Mouse (Mus musculus) limb, embryonic 10.5 days (tissue): Measurements from ENCODE around the gene Bend3. TPM values are rescaled to one million over a fixed set of nuclear protein-coding genes. Genes with fewer than 3 reads are reported as not detected.
A peak's percentile ranks its signal among the peaks of the same experiment; 100 is the strongest.

Experiments
- DNase-seq: peaks from one replicate; pipeline ENCODE4 v3.0.0-alpha.2; 2017; ENCODE audit warnings: low spot score
- H3K27ac ChIP-seq: fragments of 300-500 bp; sonication (generic); 2 replicates; pipeline ENCODE4 v1.5.1; 2016; ENCODE audit warnings: mild to moderate bottlenecking
- H3K27me3 ChIP-seq: fragments of 300-500 bp; sonication (generic); 2 replicates; pipeline ENCODE4 v1.6.1; 2016; ENCODE audit warnings: low read depth, mild to moderate bottlenecking; ENCODE audit not compliant: poor library complexity, severe bottlenecking
- H3K36me3 ChIP-seq: fragments of 300-500 bp; sonication (generic); 2 replicates; pipeline ENCODE4 v1.6.1; 2016; ENCODE audit warnings: mild to moderate bottlenecking, moderate library complexity
- H3K4me1 ChIP-seq: fragments of 300-500 bp; sonication (generic); 2 replicates; pipeline ENCODE4 v1.6.1; 2016
- H3K4me3 ChIP-seq: fragments of 300-500 bp; sonication (generic); 2 replicates; pipeline ENCODE4 v1.5.1; 2016; ENCODE audit warnings: mild to moderate bottlenecking, moderate library complexity
- H3K9me3 ChIP-seq: fragments of 300-500 bp; sonication (generic); replicated peaks from 2 replicates; pipeline ENCODE4 v1.6.1; 2016; ENCODE audit warnings: mild to moderate bottlenecking
- WGBS: fragments of 180-500 bp; shearing (Covaris S2); methylation state at CpG from one replicate; pipeline ENCODE4 v1.1.7; 2016; 5-methylcytosine and 5-hydroxymethylcytosine counted together
- polyA plus RNA-seq: library from polyadenylated mRNA; unstranded; fragments of >200 nt; fragmentation: Nextera tagmentation; extraction: Ambion mirVana; gene quantifications from 2 replicates; pipeline ENCODE4 v1.2.1, GENCODE M21; 2016

Gene Bend3
- polyA plus RNA-seq: 10.6 and 11.4 TPM in 2 replicates

GRCm38 (mm10) chr10:43478751-43479435 is at the start of gene Bend3:
Gene Bend3, plus strand, starts transcription at chr10:43478831.
- Histone ChIP-seq H3K4me1 (peaks cover 48% of the 10 kb centered on the region), H3K36me3 (no peaks in the 10 kb centered on the region), H3K27me3 (no peaks in the 10 kb centered on the region), H3K27ac (peak within 1 kb of the TSS; percentile 100), H3K4me3 (peak within 1 kb of the TSS; percentile 88), H3K9me3 (no peaks in the 10 kb centered on the region)
- under 1% methylated on average over 101 of the region's 101 CpGs for WGBS
- peak; percentile 82 for DNase-seq

GRCm38 (mm10) chr10:43430606-43431005 is 48.0 kb upstream of the Bend3 start:
- H3K27me3 ChIP-seq: no peaks in the 10 kb centered on the region
- 97% methylated on average over 5 of the region's 5 CpGs for WGBS
- H3K36me3 ChIP-seq: no peaks in the 10 kb centered on the region
- peaks cover 17% of the 10 kb centered on the region for H3K4me1 ChIP-seq
- no peaks in the 10 kb centered on the region for H3K9me3 ChIP-seq
- no peak overlapping the region for H3K27ac ChIP-seq
- DNase-seq: no peak
- H3K4me3 ChIP-seq: no peak overlapping the region

DNA sequence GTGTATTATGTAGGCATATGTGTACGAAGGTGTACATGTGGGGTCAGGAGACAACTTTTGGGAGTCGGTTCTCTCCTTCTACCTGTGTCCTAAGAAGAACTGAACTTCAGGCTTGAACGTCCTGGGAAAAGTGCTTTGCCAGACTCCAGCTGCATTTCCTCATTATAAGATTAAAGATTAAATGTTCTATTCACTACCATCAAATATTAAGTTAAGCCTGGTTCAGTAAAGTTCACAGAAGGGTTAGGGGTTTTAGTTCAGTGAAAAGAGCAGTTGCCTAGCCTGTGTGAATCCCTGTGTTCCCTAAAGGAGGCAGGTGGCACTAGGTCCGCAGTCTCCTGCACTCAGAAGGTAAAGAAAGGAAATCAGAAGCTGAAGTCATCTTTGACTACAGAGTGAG is 44.3 kb upstream of the Bend3 start:
- 93% methylated on average over 4 of the region's 4 CpGs for WGBS
- no peaks in the 10 kb centered on the region for H3K27me3 ChIP-seq
- no peak overlapping the region for H3K4me3 ChIP-seq
- no peaks in the 10 kb centered on the region for H3K9me3 ChIP-seq
- H3K27ac ChIP-seq: no peak overlapping the region
- no peaks in the 10 kb centered on the region for H3K36me3 ChIP-seq
- H3K4me1 ChIP-seq: peaks cover 17% of the 10 kb centered on the region
- no peak for DNase-seq

DNA sequence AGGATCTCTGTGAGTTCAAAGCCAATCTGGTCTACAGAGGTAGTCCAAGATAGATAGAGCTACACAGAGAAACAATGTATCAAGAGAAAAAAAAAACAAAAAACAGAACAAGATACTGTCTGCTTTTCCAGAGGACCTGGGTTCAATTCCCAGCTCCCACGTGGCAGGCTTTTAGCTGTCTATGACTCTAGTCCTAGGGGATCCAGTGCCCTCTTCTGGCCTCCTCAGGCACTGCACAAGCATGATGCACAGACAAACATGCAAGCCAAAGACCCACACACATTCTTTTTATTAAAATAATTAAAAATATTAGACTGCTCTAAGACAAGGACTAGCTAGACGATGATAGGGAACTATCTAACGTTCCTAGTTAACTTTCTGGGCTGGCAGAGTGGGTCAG is 42.9 kb upstream of the Bend3 start:
- no peak for DNase-seq
- 93% methylated on average over 3 of the region's 3 CpGs for WGBS

GRCm38 (mm10) chr10:43439492-43439941 is 39.1 kb upstream of the Bend3 start:
- no peaks in the 10 kb centered on the region for H3K9me3 ChIP-seq
- H3K27ac ChIP-seq: peak overlapping the region; percentile 82

More for the DNA sequence above, 42.9 kb upstream of the Bend3 start:
- H3K4me3 ChIP-seq: no peak overlapping the region
- peaks cover 31% of the 10 kb centered on the region for H3K4me1 ChIP-seq
- H3K27ac ChIP-seq: no peak overlapping the region
- no peaks in the 10 kb centered on the region for H3K36me3 ChIP-seq
- no peaks in the 10 kb centered on the region for H3K9me3 ChIP-seq
- no peaks in the 10 kb centered on the region for H3K27me3 ChIP-seq

DNA sequence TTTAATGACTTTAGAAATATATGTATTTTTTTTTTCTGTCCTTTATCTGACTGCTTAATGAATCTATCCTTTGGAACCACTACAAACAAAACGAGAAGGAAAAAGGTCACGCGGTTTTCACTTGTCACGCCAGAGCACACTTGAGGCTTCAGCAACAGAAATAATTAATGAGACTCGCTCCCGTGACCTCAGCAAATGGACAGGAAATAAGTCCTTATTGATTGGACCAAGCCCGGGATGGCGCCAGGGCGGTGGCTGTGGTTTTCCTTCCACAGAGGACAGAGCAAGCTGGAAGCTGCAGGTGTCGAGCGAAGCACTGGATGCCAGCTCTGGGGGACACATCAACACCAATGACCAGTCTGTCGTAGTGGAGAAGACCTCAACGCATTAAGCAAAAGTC is 38.6 kb upstream of the Bend3 start:
- WGBS: 42% methylated on average over 13 of the region's 13 CpGs
- 0 out of 2 replicates have a peak overlapping the region, but pooled peaks have one; percentile 25 for H3K4me3 ChIP-seq
- H3K36me3 ChIP-seq: no peaks in the 10 kb centered on the region
- H3K27ac ChIP-seq: peak overlapping the region; percentile 82
- H3K4me1 ChIP-seq: peaks cover 41% of the 10 kb centered on the region
- H3K27me3 ChIP-seq: no peaks in the 10 kb centered on the region
- no peaks in the 10 kb centered on the region for H3K9me3 ChIP-seq
- peak; percentile 51 for DNase-seq

More at GRCm38 (mm10) chr10:43439492-43439941, 39.1 kb upstream of the Bend3 start:
- Histone ChIP-seq H3K27me3 (no peaks in the 10 kb centered on the region), H3K4me3 (peak overlapping the region; percentile 25; the same call in 1 of the 2 replicates), H3K4me1 (peaks cover 41% of the 10 kb centered on the region), H3K36me3 (no peaks in the 10 kb centered on the region)
- DNase-seq: peak; percentile 53
- WGBS: 5% methylated on average over 7 of the region's 7 CpGs

- Histone ChIP-seq H3K4me3 (no peak overlapping the region), H3K36me3 (no peaks in the 10 kb centered on the region), H3K4me1 (peaks cover 41% of the 10 kb centered on the region), H3K27me3 (no peaks in the 10 kb centered on the region), H3K9me3 (no peaks in the 10 kb centered on the region), H3K27ac (0 out of 2 replicates have a peak overlapping the region, but pooled peaks have one; percentile 4)
- WGBS: 71% methylated on average over 15 of the region's 15 CpGs
- DNase-seq: no peak
Observed at GRCm38 (mm10) chr10:43440981-43441740, 37.5 kb upstream of the Bend3 start.

- Histone ChIP-seq H3K27ac (no peak overlapping the region), H3K36me3 (no peaks in the 10 kb centered on the region), H3K4me1 (peaks cover 12% of the 10 kb centered on the region), H3K27me3 (peaks cover 6% of the 10 kb centered on the region; the same call in 1 of the 2 replicates), H3K4me3 (no peak overlapping the region), H3K9me3 (no peaks in the 10 kb centered on the region)
- DNase-seq: no peak
- 94% methylated on average over 3 of the region's 3 CpGs for WGBS
Observed at GRCm38 (mm10) chr10:43448656-43449055, 30.0 kb upstream of the Bend3 start.

DNA sequence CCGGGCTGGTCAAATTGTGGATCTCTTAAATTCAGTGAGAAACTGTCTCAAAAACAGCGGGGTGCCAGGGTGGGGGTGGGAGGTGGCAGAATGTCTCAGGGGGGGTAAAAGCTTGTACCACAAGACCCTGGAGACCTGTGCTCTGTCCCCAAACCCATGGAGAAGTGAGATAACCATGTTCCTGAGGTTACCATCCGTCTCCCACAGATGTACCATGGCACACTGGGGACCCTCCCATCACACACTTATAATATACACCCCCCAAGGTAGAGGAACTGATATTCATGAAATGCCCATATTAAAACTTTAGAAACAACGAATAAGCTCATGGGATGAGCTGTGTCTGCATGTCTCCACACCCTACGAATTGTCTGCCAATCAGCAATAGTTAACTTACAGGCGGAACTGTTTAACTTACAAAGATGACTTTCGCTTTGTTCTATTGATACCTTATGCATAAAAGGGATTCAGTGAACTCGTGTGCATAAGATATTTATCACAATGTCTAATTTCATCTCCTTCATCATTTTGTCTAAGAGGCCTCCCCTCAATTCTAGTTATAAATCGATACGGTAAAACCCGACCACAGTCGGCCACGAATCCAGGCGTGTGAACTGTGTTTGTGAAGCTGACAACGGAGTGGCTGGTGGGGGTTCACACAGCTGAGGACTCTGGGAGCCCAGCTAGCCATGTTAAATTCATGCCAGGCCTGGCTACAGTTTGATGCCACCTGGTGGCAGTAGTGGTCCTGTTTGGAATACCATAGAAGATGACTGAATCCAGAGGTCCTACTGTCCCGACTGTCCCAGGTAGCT is 26.6 kb upstream of the Bend3 start:
- Histone ChIP-seq H3K27me3 (peaks cover 6% of the 10 kb centered on the region; the same call in 1 of the 2 replicates), H3K9me3 (no peaks in the 10 kb centered on the region), H3K4me3 (peak overlapping the region; percentile 32), H3K4me1 (peaks cover 20% of the 10 kb centered on the region), H3K27ac (0 out of 2 replicates have a peak overlapping the region, but pooled peaks have one; percentile 48), H3K36me3 (no peaks in the 10 kb centered on the region)
- peak; percentile 71 for DNase-seq
- WGBS: 31% methylated on average over 16 of the region's 16 CpGs

GRCm38 (mm10) chr10:43452663-43452996 is 26.0 kb upstream of the Bend3 start:
- DNase-seq: no peak
- H3K4me1 ChIP-seq: peaks cover 20% of the 10 kb centered on the region
- H3K27me3 ChIP-seq: peaks cover 6% of the 10 kb centered on the region; the same call in 1 of the 2 replicates
- H3K4me3 ChIP-seq: peak overlapping the region; percentile 32
- H3K9me3 ChIP-seq: 0 out of 2 replicates have a peak, but pooled peaks cover 1% of the 10 kb centered on the region
- H3K27ac ChIP-seq: 0 out of 2 replicates have a peak overlapping the region, but pooled peaks have one; percentile 48
- no peaks in the 10 kb centered on the region for H3K36me3 ChIP-seq
- WGBS: 16% methylated on average over 5 of the region's 5 CpGs

DNA sequence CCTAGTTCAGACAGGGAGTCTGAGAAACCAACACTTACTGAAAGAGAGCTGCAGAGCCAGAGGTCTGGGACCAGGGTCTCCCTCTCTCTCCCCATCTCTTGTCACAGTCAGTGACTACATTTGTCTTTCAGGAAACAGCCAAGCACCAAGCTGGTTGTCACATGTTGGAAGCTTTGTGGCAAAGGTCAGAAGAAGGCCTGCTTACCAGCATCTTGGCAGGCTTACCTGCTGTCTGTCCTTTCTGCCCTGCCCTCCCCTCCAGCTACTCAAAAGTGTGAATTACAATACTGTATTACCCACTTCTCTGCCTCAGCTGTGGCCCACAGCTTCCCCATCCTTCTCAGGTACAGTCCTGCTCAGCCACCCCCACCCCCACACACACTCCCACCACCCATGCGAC is 24.4 kb upstream of the Bend3 start:
- no peak overlapping the region for H3K4me3 ChIP-seq
- no peak overlapping the region for H3K27ac ChIP-seq
- no peak for DNase-seq

DNA sequence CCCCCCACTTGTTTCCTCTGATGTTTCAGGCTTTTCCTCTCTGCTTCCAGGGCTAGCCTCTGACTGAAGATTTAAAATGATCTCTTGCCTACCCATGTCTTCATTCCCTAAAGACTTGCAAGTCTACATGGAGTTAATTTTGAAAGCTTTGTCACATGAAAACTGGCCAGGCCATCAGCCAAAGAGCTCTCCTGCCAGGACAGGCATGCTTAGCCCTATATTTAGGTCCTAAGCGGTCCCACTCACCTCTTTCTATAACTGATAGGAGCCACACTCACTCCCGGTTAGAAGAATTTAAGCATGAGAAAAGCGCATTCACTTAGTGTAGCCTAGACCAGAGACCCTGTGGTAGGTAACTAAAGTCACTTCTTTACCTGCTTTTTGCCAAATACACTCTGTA is 24.0 kb upstream of the Bend3 start:
- Histone ChIP-seq H3K36me3 (no peaks in the 10 kb centered on the region), H3K4me1 (peaks cover 20% of the 10 kb centered on the region), H3K27ac (no peak overlapping the region), H3K4me3 (no peak overlapping the region), H3K27me3 (peaks cover 6% of the 10 kb centered on the region; the same call in 1 of the 2 replicates), H3K9me3 (0 out of 2 replicates have a peak, but pooled peaks cover 2% of the 10 kb centered on the region)
- 96% methylated on average over 3 of the region's 3 CpGs for WGBS
- no peak for DNase-seq

More for the DNA sequence above, 24.4 kb upstream of the Bend3 start:
- no peaks in the 10 kb centered on the region for H3K36me3 ChIP-seq
- peaks cover 6% of the 10 kb centered on the region; the same call in 1 of the 2 replicates for H3K27me3 ChIP-seq
- WGBS: 78% methylated on average over 1 of the region's 1 CpGs
- H3K4me1 ChIP-seq: peaks cover 20% of the 10 kb centered on the region
- H3K9me3 ChIP-seq: 0 out of 2 replicates have a peak, but pooled peaks cover 2% of the 10 kb centered on the region
